Mouse (Mus musculus): ENCODE measurements at regions not wholly inside any gene's neighbourhood (a gene's known extent, or its start where the extent isn't known, plus 50 kb on each side); places are given as distances from the start of the nearest gene placed in this dataset.

GRCm38 (mm10) chr9:113380408-113381129 is 327.5 kb downstream of the Pdcd6ip start:
- TF ChIP-seq CTCF (IDR thresholded peaks at IDR 0.05; ENCODE audit: low read depth, low read length) (no peak), POLR2A (IDR thresholded peaks at IDR 0.05; ENCODE audit: insufficient read depth, low read length) (no peak), EP300 (IDR thresholded peaks at IDR 0.05; ENCODE audit: insufficient read depth, low read depth, low read length) (no peak)

Data from ES-Bruce4 (cell line).